Mouse (Mus musculus) heart, adult 2 months (tissue): ENCODE measurements around the gene Nrxn2. TPM values are rescaled to one million over a fixed set of nuclear protein-coding genes. Genes with fewer than 3 reads are reported as not detected.

ENCODE experiments used
- DNase-seq, 2 experiments: peaks; one replicate each; pipeline ENCODE4 v3.0.0; 2021
- H3K27ac ChIP-seq: fragments of 200-600 bp; 2 replicates; pipeline ENCODE4 v1.8.1; 2022
- H3K27me3 ChIP-seq: fragments of 200-500 bp; 2 replicates; pipeline ENCODE4 v1.6.1; 2012; ENCODE audit warnings: mild to moderate bottlenecking, low read length, inconsistent platforms, mixed read lengths; ENCODE audit not compliant: control insufficient read depth, insufficient read depth
- H3K36me3 ChIP-seq: fragments of 200-500 bp; 2 replicates; pipeline ENCODE4 v1.6.1; 2012; ENCODE audit warnings: low read length, inconsistent platforms; ENCODE audit not compliant: control insufficient read depth, insufficient read depth
- H3K4me1 ChIP-seq: fragments of 200-500 bp; 2 replicates; pipeline ENCODE4 v1.6.1; 2011; ENCODE audit warnings: low read length; ENCODE audit not compliant: control insufficient read depth, insufficient read depth
- H3K4me3 ChIP-seq: fragments of 200-600 bp; 2 replicates; pipeline ENCODE4 v1.8.1; 2022
- H3K79me2 ChIP-seq: fragments of 200-500 bp; replicated peaks from 2 replicates; pipeline ENCODE4 v1.6.1; 2012; ENCODE audit warnings: mild to moderate bottlenecking, inconsistent platforms, low read length, moderate library complexity, mixed read lengths; ENCODE audit not compliant: control insufficient read depth, insufficient read depth
- H3K9ac ChIP-seq: fragments of 200-500 bp; 2 replicates; pipeline ENCODE4 v1.6.1; 2012; ENCODE audit warnings: low read depth, mild to moderate bottlenecking, control low read depth, inconsistent platforms, low read length, mixed read lengths
- CTCF ChIP-seq: fragments of 200-600 bp; IDR thresholded peaks from 2 replicates; pipeline ENCODE4 v1.8.1; 2022; ENCODE audit warnings: antibody characterized with exemption, mild to moderate bottlenecking, moderate library complexity
- EP300 ChIP-seq: fragments of 200-500 bp; IDR thresholded peaks from 2 replicates; pipeline ENCODE4 v1.6.1; 2011; ENCODE audit warnings: low read depth, low read length, control low read depth; ENCODE audit not compliant: insufficient read depth
- POLR2A ChIP-seq: fragments of 200-500 bp; IDR thresholded peaks from 2 replicates; pipeline ENCODE4 v1.6.1; 2011; ENCODE audit warnings: mild to moderate bottlenecking, low read depth, low read length, control low read depth; ENCODE audit not compliant: insufficient read depth
- WGBS: fragments of 180-500 bp; shearing (Covaris S2); methylation state at CpG from one replicate; pipeline ENCODE4 v1.1.7; 2018; 5-methylcytosine and 5-hydroxymethylcytosine counted together
- intact Hi-C: fragments of 180-260 bp; cut with DNase I; formaldehyde crosslinking; loops from one replicate; pipeline ENCODE4 v1.15.1; 2025
- polyA plus RNA-seq: library from polyadenylated mRNA; depleted of rRNA; stranded (reverse); fragments of >200 nt; gene quantifications from 2 replicates; pipeline ENCODE4 v1.2.3, GENCODE M21; 2012
- total RNA-seq, 2 experiments: library from RNA; stranded (reverse); gene quantifications; 2 replicates each; pipeline ENCODE4 v1.2.3; 2021

Nrxn2 gene
- total and polyA plus RNA-seq, 3 experiments, result 3.4 to 5.2 (median 4.5) TPM

GRCm38 (mm10) chr19:6529265-6529985 lies 110.9 kb downstream of the Nrxn2 start:
- intact Hi-C loops, result no loop called here
- Histone ChIP-seq H3K36me3 (no peaks in the 10 kb centered on the region), H3K4me1 (0 out of 2 replicates have a peak, but pooled peaks cover 1% of the 10 kb centered on the region), H3K27me3 (peaks cover 3% of the 10 kb centered on the region), H3K4me3 (no peak overlapping the region), H3K27ac (no peak overlapping the region), H3K9ac (no peak overlapping the region), H3K79me2 (no peaks in the 10 kb centered on the region)
- TF ChIP-seq EP300, result no peak
- TF ChIP-seq POLR2A, result no peak
- 0 out of 2 replicates have a peak, but pooled peaks have one; percentile 12 for TF ChIP-seq CTCF
- 77% methylated on average over 14 of the region's 14 CpGs for WGBS
- DNase-seq, result peak; percentile 27 to 45

- no peaks in the 10 kb centered on the region for H3K79me2 ChIP-seq
- 37% methylated on average over 13 of the region's 13 CpGs for WGBS
- DNase-seq, result no peak
- intact Hi-C loops, result no loop called here
- TF ChIP-seq CTCF (no peak), EP300 (no peak), POLR2A (no peak)
- peak overlapping the region; percentile 48; the same call in 1 of the 2 replicates for H3K4me3 ChIP-seq
- no peak overlapping the region; the same call in 1 of the 2 replicates for H3K27ac ChIP-seq
- peaks cover 3% of the 10 kb centered on the region for H3K27me3 ChIP-seq
- no peaks in the 10 kb centered on the region for H3K36me3 ChIP-seq
- 0 out of 2 replicates have a peak, but pooled peaks cover 1% of the 10 kb centered on the region for H3K4me1 ChIP-seq
- no peak overlapping the region for H3K9ac ChIP-seq
Measured at GRCm38 (mm10) chr19:6530359-6530758, 111.8 kb downstream of the Nrxn2 start.

GRCm38 (mm10) chr19:6531011-6531631 lies 112.6 kb downstream of the Nrxn2 start:
- 2% methylated on average over 56 of the region's 56 CpGs for WGBS
- intact Hi-C loops, result no loop called here
- DNase-seq, result peak; percentile 62 to 71
- H3K9ac ChIP-seq, result peak overlapping the region; percentile 76
- TF ChIP-seq EP300 (no peak), POLR2A (peak; percentile 52)
- H3K4me3 ChIP-seq, result peak overlapping the region; percentile 48
- H3K4me1 ChIP-seq, result 0 out of 2 replicates have a peak, but pooled peaks cover 1% of the 10 kb centered on the region
- no peaks in the 10 kb centered on the region for H3K79me2 ChIP-seq
- peaks cover 3% of the 10 kb centered on the region for H3K27me3 ChIP-seq
- H3K36me3 ChIP-seq, result no peaks in the 10 kb centered on the region
- H3K27ac ChIP-seq, result peak overlapping the region; percentile 58

- Histone ChIP-seq H3K27ac (peak overlapping the region; percentile 58), H3K27me3 (peaks cover 3% of the 10 kb centered on the region), H3K79me2 (no peaks in the 10 kb centered on the region), H3K4me1 (0 out of 2 replicates have a peak, but pooled peaks cover 1% of the 10 kb centered on the region), H3K4me3 (peak overlapping the region; percentile 48), H3K36me3 (no peaks in the 10 kb centered on the region), H3K9ac (peak overlapping the region; percentile 76)
- peak; percentile 57 to 62 for DNase-seq
- WGBS, result 3% methylated on average over 36 of the region's 36 CpGs
- TF ChIP-seq EP300, result 0 out of 2 replicates have a peak, but pooled peaks have one; percentile 25
- TF ChIP-seq CTCF, result no peak
- TF ChIP-seq POLR2A, result peak; percentile 70; the same call in 1 of the 2 replicates
- intact Hi-C loops, result no loop called here
Measured at GRCm38 (mm10) chr19:6531832-6532471, 113.4 kb downstream of the Nrxn2 start.

GRCm38 (mm10) chr19:6532656-6533055 lies 114.1 kb downstream of the Nrxn2 start:
- 15% methylated on average over 13 of the region's 13 CpGs for WGBS
- no peaks in the 10 kb centered on the region for H3K36me3 ChIP-seq
- no peaks in the 10 kb centered on the region for H3K79me2 ChIP-seq
- H3K9ac ChIP-seq, result no peak overlapping the region
- 0 out of 2 replicates have a peak, but pooled peaks cover 1% of the 10 kb centered on the region for H3K4me1 ChIP-seq
- DNase-seq, result peak; percentile 39 to 50
- intact Hi-C loops, result no loop called here
- H3K27me3 ChIP-seq, result peaks cover 3% of the 10 kb centered on the region
- TF ChIP-seq POLR2A (no peak), EP300 (no peak), CTCF (no peak)
- no peak overlapping the region for H3K4me3 ChIP-seq
- H3K27ac ChIP-seq, result peak overlapping the region; percentile 58; the same call in 1 of the 2 replicates
